Mouse (Mus musculus): ENCODE results near the gene Tlr9.

Gene Tlr9

GRCm38 (mm10) chr9:106203990-106204851 is 18.2 kb upstream of the Tlr9 start:
- no peak for DNase-seq (ENCODE audit: low read depth, low spot score)

GRCm38 (mm10) chr9:106205713-106206290 is 16.6 kb upstream of the Tlr9 start:
- DNase-seq (ENCODE audit: low read depth, low spot score), result no peak

GRCm38 (mm10) chr9:106206515-106206914 is 15.9 kb upstream of the Tlr9 start:
- no peak for DNase-seq (ENCODE audit: low read depth, low spot score)

GRCm38 (mm10) chr9:106208181-106208580 is 14.2 kb upstream of the Tlr9 start:
- DNase-seq (ENCODE audit: low read depth, low spot score), result no peak

GRCm38 (mm10) chr9:106209954-106210353 is 12.4 kb upstream of the Tlr9 start:
- no peak for DNase-seq (ENCODE audit: low read depth, low spot score)

- peak; percentile 95 for DNase-seq (ENCODE audit: low read depth, low spot score)
Observed at GRCm38 (mm10) chr9:106210853-106211609, 11.4 kb upstream of the Tlr9 start.

GRCm38 (mm10) chr9:106211680-106212593 is 10.5 kb upstream of the Tlr9 start:
- DNase-seq (ENCODE audit: low read depth, low spot score), result peak; percentile 94

- DNase-seq (ENCODE audit: low read depth, low spot score), result no peak
Observed at GRCm38 (mm10) chr9:106212594-106212981, 9.8 kb upstream of the Tlr9 start.

- DNase-seq (ENCODE audit: low read depth, low spot score), result no peak
Observed at GRCm38 (mm10) chr9:106215341-106216125, 6.9 kb upstream of the Tlr9 start.

GRCm38 (mm10) chr9:106216971-106217370 is 5.4 kb upstream of the Tlr9 start:
- DNase-seq (ENCODE audit: low read depth, low spot score), result no peak

GRCm38 (mm10) chr9:106220894-106221523 is 1.4 kb upstream of the Tlr9 start:
- no peak for DNase-seq (ENCODE audit: low read depth, low spot score)

GRCm38 (mm10) chr9:106222994-106223393 is 596 bp downstream of the Tlr9 start:
- DNase-seq (ENCODE audit: low read depth, low spot score), result no peak

- DNase-seq (ENCODE audit: low read depth, low spot score), result no peak
Observed at GRCm38 (mm10) chr9:106225469-106226150, 3.2 kb downstream of the Tlr9 start.

- no peak for DNase-seq (ENCODE audit: low read depth, low spot score)
Observed at GRCm38 (mm10) chr9:106226151-106226682, 3.8 kb downstream of the Tlr9 start.

- DNase-seq (ENCODE audit: low read depth, low spot score), result no peak
Observed at GRCm38 (mm10) chr9:106227790-106228429, 5.5 kb downstream of the Tlr9 start.

GRCm38 (mm10) chr9:106230051-106230733 is 7.8 kb downstream of the Tlr9 start:
- no peak for DNase-seq (ENCODE audit: low read depth, low spot score)

GRCm38 (mm10) chr9:106230734-106231106 is 8.3 kb downstream of the Tlr9 start:
- no peak for DNase-seq (ENCODE audit: low read depth, low spot score)

- DNase-seq (ENCODE audit: low read depth, low spot score), result no peak
Observed at GRCm38 (mm10) chr9:106231220-106231619, 8.8 kb downstream of the Tlr9 start.

Data from ES-CJ7 (cell line).